Mouse (Mus musculus) colon, adult 2 months (tissue): ENCODE measurements around the gene Snrpb2. TPM values are rescaled to one million over a fixed set of nuclear protein-coding genes. Genes with fewer than 3 reads are reported as not detected.

ENCODE experiments used
- polyA plus RNA-seq: library from polyadenylated mRNA; depleted of rRNA; stranded (reverse); fragments of >200 nt; gene quantifications from 2 replicates; pipeline ENCODE4 v1.2.3, GENCODE M21; 2012; rRNA removed

Gene Snrpb2
- polyA plus RNA-seq, result 0.79 and 1.5 TPM in 2 replicates

DNA sequence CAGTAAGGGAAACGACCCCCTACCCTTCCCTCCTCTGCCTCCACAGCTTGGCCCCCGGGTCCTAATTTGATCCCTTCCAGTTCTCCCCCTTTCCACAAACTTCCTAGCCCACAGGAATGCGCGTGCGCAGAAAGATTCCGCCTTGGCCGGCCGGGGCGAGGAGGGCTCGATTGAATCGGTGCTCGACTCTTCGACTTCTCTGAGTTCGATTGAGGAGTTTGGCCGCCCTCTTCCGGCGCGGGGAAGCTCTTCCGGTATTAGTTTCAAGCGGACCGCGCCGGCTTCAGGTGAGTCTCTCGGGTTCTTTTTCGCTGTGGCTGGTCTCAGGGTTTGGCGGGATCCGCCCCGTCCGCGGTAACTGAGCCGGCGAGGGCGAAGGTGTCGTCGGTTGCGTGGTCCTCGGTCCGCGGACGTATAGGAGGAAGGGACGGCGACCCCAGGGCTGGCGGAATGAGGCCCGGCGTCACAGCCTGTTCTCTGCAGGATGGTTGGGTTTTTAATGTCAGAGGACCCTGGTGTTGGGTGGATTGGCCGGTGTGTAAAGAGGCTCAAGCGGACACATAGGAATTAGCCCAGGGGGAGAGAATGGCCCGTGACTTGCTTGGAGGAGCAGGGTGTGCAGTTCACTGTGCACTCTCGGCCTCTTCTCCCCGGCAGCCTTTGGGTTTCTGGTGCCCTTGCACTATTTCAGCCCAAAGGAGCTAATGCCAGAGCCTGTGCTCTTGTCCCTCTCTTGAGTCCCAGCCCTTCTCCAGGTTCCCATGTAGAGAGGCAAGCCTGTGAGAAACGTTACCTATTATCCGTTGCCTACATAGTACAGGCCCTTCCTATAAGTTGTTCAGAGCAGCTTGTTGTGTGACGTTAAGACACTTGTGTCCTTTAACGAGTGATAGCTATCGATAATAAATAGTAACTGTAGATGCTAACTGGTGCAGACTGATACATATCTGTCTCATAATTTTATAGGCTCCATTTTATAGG, at the start of gene Snrpb2:
Gene Snrpb2, plus strand, starts transcription at position 228 of the 981 bp plus-strand sequence.

DNA sequence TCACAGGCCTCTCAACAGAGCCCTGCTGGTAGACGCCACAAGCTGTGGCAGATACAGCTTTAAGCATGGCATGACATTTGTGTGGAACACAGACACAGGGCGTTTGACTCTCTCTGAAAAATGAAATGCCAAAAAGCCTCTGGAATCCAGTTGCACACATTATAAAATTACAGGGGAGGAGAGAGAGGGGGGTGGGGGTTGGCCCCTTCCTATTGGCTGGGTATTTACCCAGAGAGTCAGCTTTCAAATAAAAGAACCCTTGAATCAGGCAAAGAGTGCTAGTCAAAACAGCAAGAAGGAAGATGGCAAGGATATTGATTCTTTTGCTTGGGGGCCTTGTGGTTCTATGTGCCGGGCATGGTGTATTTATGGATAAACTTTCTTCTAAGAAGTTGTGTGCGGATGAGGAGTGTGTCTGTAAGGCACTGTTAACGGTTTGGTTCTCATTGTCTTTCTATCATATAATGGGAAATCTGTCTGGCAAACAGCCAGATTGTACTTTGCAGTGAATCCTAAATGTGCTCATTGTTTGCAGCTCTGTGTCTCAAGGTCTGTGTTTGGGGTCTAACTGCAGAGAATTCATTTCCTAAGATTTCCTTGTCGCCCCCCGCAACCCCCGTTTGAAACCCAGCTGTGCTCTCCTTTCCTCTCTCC, 15.5 kb downstream of the Snrpb2 start, which contains the start of gene Otor:
Gene Otor, plus strand, starts transcription at position 276 of the 654 bp plus-strand sequence.

Other genes with a start within 250 kb of the Snrpb2 start
- 11.2 and 11.5 TPM in 2 replicates for gene Kif16b, start 161.5 kb upstream of the Snrpb2 start, polyA plus RNA-seq
- not detected in 2 replicates for gene Otor, start 15.4 kb downstream of the Snrpb2 start, polyA plus RNA-seq